Mouse (Mus musculus): ENCODE results near the gene Igsf6. TPM values are rescaled to one million over a fixed set of nuclear protein-coding genes. Genes with fewer than 3 reads are reported as not detected.
"Not testable (repeated sequence)": the region's sequence is repeated elsewhere in the genome, so short reads cannot be mapped to it uniquely, and the experiment has no call there.

The Igsf6 gene
- polyA plus RNA-seq, 1 experiment from 2014 or later = 1.2 TPM

DNA sequence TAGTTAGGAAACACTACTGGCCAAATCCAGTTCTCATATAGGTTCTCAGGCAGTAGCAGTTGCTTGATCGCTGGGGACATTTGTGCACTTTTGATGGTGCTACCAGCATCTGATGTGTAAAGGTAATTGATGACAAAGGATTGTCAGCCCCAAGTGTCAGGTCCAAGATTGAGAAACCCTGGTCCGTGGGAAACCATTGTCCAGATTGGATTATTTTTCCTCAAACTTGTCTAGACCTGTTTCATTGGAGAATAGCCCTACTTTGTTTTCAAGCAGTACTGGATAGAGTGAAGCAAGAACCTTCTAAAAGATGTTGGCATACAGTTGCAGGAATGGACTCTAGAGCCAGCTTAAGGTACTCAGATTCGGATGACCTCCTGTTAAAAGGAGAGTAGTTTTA lies 31.4 kb downstream of the Igsf6 start:
- H3K9me3 ChIP-seq (ENCODE audit: control insufficient read depth, low read length) = no peaks in the 10 kb centered on the region
- H3K4me2 ChIP-seq (replicated peaks; ENCODE audit: low read depth, low read length) = no peak overlapping the region
- no peak for ATAC-seq (ENCODE audit: low FRiP score)
- no peaks in the 10 kb centered on the region for H3K4me1 ChIP-seq (replicated peaks; ENCODE audit: control insufficient read depth, insufficient read depth, low read length)
- no peak overlapping the region for H3K27ac ChIP-seq (ENCODE audit: low read depth, low read length)
- DNase-seq (ENCODE audit: low spot score) = no peak
- 96% methylated on average over 3 of the region's 3 CpGs for whole genome bisulfite sequencing
- H3K36me3 ChIP-seq (ENCODE audit: control insufficient read depth, insufficient read depth, low read length) = no peaks in the 10 kb centered on the region
- H3K27me3 ChIP-seq (ENCODE audit: control insufficient read depth, insufficient read depth, low read length) = no peaks in the 10 kb centered on the region
- H3K4me3 ChIP-seq (ENCODE audit: low read depth, low read length) = no peak overlapping the region
- no peak overlapping the region for H3K9ac ChIP-seq (ENCODE audit: low read depth, low read length)

DNA sequence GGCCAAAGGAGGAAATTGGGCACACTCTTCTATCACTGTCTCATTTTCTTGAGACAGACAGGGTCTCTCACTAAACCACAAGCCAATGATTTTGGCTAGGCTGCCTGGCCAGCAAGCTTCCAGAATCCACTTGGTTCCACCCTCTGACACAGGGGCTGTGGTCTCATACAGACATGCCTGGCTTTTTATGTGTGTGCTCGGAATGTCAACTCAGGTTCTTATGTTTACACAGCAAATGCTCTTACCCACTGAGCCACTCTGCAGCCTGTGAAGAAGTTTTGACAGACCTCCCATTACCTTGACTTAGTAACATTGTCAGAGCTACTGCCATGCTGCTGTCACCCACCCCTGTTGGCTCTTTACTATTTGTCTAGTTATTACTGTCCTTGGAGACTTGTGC lies 32.4 kb downstream of the Igsf6 start:
- whole genome bisulfite sequencing = 75% methylated on average over 1 of the region's 1 CpGs
- Histone ChIP-seq H3K4me1 (replicated peaks; ENCODE audit: control insufficient read depth, insufficient read depth, low read length) (no peaks in the 10 kb centered on the region), H3K4me2 (replicated peaks; ENCODE audit: low read depth, low read length) (no peak overlapping the region), H3K36me3 (ENCODE audit: control insufficient read depth, insufficient read depth, low read length) (no peaks in the 10 kb centered on the region), H3K9ac (ENCODE audit: low read depth, low read length) (no peak overlapping the region), H3K4me3 (ENCODE audit: low read depth, low read length) (no peak overlapping the region), H3K27me3 (ENCODE audit: control insufficient read depth, insufficient read depth, low read length) (no peaks in the 10 kb centered on the region), H3K27ac (ENCODE audit: low read depth, low read length) (no peak overlapping the region), H3K9me3 (ENCODE audit: control insufficient read depth, low read length) (no peaks in the 10 kb centered on the region)
- no peak for DNase-seq (ENCODE audit: low spot score)
- ATAC-seq (ENCODE audit: low FRiP score) = no peak

DNA sequence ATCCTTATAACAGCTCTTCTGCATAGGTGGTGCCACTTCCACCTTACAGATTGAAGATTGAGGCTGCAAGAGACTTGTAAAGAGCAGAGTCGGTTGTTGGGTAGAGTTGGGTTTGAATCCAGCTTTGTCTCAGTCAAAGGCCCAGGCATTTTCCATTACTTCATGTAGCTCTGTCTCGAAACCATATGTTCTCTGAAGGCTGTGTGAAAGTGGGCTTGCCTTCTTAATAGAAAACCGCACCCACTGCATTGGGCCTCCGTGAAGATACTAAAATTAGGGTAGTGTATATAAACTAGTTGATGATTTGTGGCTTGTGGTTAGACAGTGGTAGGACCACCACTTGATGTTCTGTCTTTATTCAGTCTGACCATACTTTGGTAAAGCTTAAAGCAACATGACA lies 33.8 kb downstream of the Igsf6 start:
- no peaks in the 10 kb centered on the region for H3K9me3 ChIP-seq (ENCODE audit: control insufficient read depth, low read length)
- 0 out of 2 replicates have a peak, but pooled peaks cover 2% of the 10 kb centered on the region for H3K4me1 ChIP-seq (replicated peaks; ENCODE audit: control insufficient read depth, insufficient read depth, low read length)
- H3K27ac ChIP-seq (ENCODE audit: low read depth, low read length) = no peak overlapping the region
- 96% methylated on average over 4 of the region's 4 CpGs for WGBS
- no peak overlapping the region for H3K9ac ChIP-seq (ENCODE audit: low read depth, low read length)
- H3K36me3 ChIP-seq (ENCODE audit: control insufficient read depth, insufficient read depth, low read length) = no peaks in the 10 kb centered on the region
- no peak overlapping the region for H3K4me3 ChIP-seq (ENCODE audit: low read depth, low read length)
- H3K4me2 ChIP-seq (replicated peaks; ENCODE audit: low read depth, low read length) = no peak overlapping the region
- H3K27me3 ChIP-seq (ENCODE audit: control insufficient read depth, insufficient read depth, low read length) = no peaks in the 10 kb centered on the region
- ATAC-seq (ENCODE audit: low FRiP score) (no peak), DNase-seq (ENCODE audit: low spot score) (no peak)

DNA sequence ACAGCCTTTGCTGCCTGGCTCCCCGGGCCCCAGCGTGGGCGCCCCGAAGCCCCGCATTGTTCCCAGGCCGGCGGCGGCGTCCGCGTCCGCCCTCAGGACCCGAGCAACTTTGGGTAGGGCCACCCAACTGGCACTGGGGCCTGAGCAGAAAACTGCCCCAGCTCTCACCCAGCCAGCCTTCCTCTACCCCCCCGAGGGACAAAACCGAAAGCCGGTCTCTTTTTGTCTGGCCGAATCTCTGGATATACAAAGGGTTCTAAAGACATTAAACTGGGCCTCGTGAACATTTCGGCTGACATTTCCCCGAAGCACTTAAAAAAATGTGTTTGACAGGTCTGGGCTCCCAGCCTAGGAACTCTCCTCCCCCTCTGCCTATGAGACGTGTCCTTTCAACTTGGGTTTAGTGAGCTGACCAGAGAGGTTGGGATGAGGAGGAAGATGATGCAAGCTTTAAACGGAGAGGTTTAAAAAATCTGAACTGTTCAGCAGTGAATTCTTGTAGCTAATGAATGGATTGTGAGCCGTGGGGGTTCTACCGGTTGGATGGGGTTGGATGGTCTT lies 39.1 kb downstream of the Igsf6 start:
- WGBS = under 1% methylated on average over 24 of the region's 24 CpGs
- Histone ChIP-seq H3K4me3 (ENCODE audit: low read depth, low read length) (peak overlapping the region; percentile 96), H3K9me3 (ENCODE audit: control insufficient read depth, low read length) (no peaks in the 10 kb centered on the region), H3K27me3 (ENCODE audit: control insufficient read depth, insufficient read depth, low read length) (no peaks in the 10 kb centered on the region), H3K9ac (ENCODE audit: low read depth, low read length) (peak overlapping the region; percentile 99), H3K36me3 (ENCODE audit: control insufficient read depth, insufficient read depth, low read length) (no peaks in the 10 kb centered on the region), H3K4me1 (replicated peaks; ENCODE audit: control insufficient read depth, insufficient read depth, low read length) (0 out of 2 replicates have a peak, but pooled peaks cover 2% of the 10 kb centered on the region), H3K27ac (ENCODE audit: low read depth, low read length) (peak overlapping the region; percentile 99), H3K4me2 (replicated peaks; ENCODE audit: low read depth, low read length) (peak overlapping the region; percentile 51)
- ATAC-seq (ENCODE audit: low FRiP score) = peak; percentile 53
- no peak for DNase-seq (ENCODE audit: low spot score)

DNA sequence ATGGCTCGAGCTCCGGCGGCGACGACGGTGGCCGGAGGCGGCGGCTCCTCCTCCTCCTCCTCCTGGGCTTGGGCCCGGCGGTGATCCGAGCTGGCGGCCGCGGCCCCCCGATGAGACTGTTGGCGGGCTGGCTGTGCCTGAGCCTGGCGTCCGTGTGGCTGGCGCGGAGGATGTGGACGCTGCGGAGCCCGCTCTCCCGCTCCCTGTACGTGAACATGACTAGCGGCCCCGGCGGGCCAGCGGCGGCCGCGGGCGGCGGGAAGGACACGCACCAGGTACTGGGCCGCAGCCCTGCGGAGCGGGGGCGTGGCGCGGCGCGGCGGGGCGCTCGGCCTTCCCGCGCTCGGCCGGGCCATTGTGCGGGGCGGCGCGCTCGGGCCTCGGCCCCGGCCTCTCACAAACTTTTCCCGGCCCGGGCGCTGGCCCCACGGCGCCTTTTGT lies 39.7 kb downstream of the Igsf6 start:
- Histone ChIP-seq H3K9me3 (ENCODE audit: control insufficient read depth, low read length) (no peaks in the 10 kb centered on the region), H3K4me2 (replicated peaks; ENCODE audit: low read depth, low read length) (peak overlapping the region; percentile 51), H3K4me3 (ENCODE audit: low read depth, low read length) (peak overlapping the region; percentile 96), H3K36me3 (ENCODE audit: control insufficient read depth, insufficient read depth, low read length) (no peaks in the 10 kb centered on the region), H3K9ac (ENCODE audit: low read depth, low read length) (peak overlapping the region; percentile 99), H3K27me3 (ENCODE audit: control insufficient read depth, insufficient read depth, low read length) (no peaks in the 10 kb centered on the region), H3K27ac (ENCODE audit: low read depth, low read length) (peak overlapping the region; percentile 99), H3K4me1 (replicated peaks; ENCODE audit: control insufficient read depth, insufficient read depth, low read length) (0 out of 2 replicates have a peak, but pooled peaks cover 2% of the 10 kb centered on the region)
- DNase-seq (ENCODE audit: low spot score) = peak; percentile 80
- WGBS = 0% methylated on average over 38 of the region's 63 CpGs
- peak; percentile 85 for ATAC-seq (ENCODE audit: low FRiP score)

DNA sequence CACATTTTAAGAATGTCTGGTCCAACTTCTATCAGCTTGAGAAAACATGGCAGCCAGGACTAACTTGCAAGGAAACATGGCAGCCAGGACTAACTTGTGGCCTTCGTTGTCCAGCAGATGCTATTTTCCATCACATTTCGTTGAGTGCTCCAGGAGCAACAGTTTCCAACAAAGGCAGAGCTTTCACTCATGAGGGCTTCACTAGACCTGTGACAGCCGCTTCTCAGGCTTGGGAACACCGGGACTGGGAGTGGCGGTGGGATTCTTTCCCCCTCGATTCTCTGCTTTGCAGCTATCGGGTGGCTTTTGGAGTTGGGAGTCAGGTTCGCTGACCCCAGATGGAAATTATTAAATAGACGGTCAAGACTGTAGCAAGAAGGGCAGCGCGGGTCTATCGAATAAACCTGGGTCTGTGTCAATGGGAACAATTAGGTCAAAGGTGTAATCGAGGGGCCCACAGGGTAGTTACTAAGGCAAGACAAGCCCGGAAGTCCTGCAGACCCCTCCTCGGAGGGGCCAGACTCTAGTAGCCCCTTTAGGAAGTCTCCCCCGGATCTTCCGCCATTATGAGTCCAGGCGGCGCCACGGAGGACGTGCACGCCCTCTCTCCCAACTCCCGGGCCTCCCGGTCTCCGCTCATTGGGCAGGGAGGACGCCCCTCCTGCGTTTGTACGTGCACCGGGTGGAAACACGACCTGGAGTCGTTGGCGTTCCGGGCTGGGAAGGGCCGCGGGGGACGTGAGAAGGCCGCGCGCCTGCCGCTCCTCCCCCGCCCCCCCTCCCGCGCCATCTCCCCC lies 40.3 kb downstream of the Igsf6 start, which contains the start of gene Mettl9:
Gene Mettl9, plus strand, starts transcription at position 590 of the 797 bp plus-strand sequence.
- WGBS = 2% methylated on average over 40 of the region's 43 CpGs
- H3K27ac ChIP-seq (ENCODE audit: low read depth, low read length) = peak within 1 kb of the TSS; percentile 99
- ATAC-seq (ENCODE audit: low FRiP score) (peak; percentile 97), DNase-seq (ENCODE audit: low spot score) (peak; percentile 97)
- H3K4me3 ChIP-seq (ENCODE audit: low read depth, low read length) = peak within 1 kb of the TSS; percentile 96
- peak within 1 kb of the TSS; percentile 99 for H3K9ac ChIP-seq (ENCODE audit: low read depth, low read length)
- H3K4me1 ChIP-seq (replicated peaks; ENCODE audit: control insufficient read depth, insufficient read depth, low read length) = 0 out of 2 replicates have a peak, but pooled peaks cover 2% of the 10 kb centered on the region
- H3K4me2 ChIP-seq (replicated peaks; ENCODE audit: low read depth, low read length) = peak within 1 kb of the TSS; percentile 61
- no peaks in the 10 kb centered on the region for H3K9me3 ChIP-seq (ENCODE audit: control insufficient read depth, low read length)
- H3K27me3 ChIP-seq (ENCODE audit: control insufficient read depth, insufficient read depth, low read length) = no peaks in the 10 kb centered on the region
- no peaks in the 10 kb centered on the region for H3K36me3 ChIP-seq (ENCODE audit: control insufficient read depth, insufficient read depth, low read length)

DNA sequence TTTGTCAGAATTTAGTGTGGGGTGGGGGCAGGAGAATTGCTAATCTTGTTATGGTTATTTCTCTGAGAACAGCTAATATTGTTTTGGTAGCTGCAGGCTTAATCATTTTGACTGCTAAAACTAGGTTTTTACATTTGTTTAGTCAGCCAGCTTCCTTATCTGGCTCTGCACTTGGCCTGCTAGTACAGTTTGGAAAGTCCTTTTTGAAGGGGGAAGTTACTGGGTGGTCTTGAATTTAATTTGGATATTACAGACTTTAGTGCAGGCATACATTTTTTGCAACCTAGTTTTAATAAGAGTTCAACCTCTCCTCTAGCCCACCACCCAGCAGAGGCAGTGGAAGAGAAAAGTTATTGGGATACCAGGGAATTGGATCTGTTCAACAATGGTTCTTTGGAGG lies 44.4 kb downstream of the Igsf6 start:
- H3K36me3 ChIP-seq (ENCODE audit: control insufficient read depth, insufficient read depth, low read length); H3K9me3 ChIP-seq (ENCODE audit: control insufficient read depth, low read length); H3K4me1 ChIP-seq (replicated peaks; ENCODE audit: control insufficient read depth, insufficient read depth, low read length); ATAC-seq (ENCODE audit: low FRiP score); H3K27me3 ChIP-seq (ENCODE audit: control insufficient read depth, insufficient read depth, low read length); H3K4me3 ChIP-seq (ENCODE audit: low read depth, low read length); H3K4me2 ChIP-seq (replicated peaks; ENCODE audit: low read depth, low read length); H3K9ac ChIP-seq (ENCODE audit: low read depth, low read length); H3K27ac ChIP-seq (ENCODE audit: low read depth, low read length); DNase-seq (ENCODE audit: low spot score): not testable (repeated sequence)

DNA sequence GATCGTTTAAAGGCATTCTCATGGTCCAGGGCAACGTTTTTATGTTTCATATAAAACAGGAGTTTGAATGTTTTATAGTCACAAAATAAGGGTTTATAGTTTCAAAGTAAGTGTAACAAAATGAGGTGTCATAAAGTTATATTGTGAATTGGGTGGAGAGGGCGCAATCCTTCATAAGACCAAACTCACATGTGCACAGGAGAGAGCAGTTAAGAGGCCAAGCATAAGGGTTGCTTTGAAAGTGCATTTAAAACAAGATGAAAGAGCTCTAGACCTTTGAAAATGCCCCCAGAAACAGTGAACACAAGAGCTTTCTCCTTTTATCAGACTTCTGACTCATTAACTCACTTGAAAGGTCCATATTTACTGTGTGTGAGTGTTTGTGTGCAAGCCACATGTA lies 48.1 kb downstream of the Igsf6 start:
- ATAC-seq (ENCODE audit: low FRiP score) (no peak), DNase-seq (ENCODE audit: low spot score) (no peak)
- H3K9ac ChIP-seq (ENCODE audit: low read depth, low read length) = no peak overlapping the region
- no peaks in the 10 kb centered on the region for H3K27me3 ChIP-seq (ENCODE audit: control insufficient read depth, insufficient read depth, low read length)
- H3K4me3 ChIP-seq (ENCODE audit: low read depth, low read length) = no peak overlapping the region
- no peaks in the 10 kb centered on the region for H3K4me1 ChIP-seq (replicated peaks; ENCODE audit: control insufficient read depth, insufficient read depth, low read length)
- H3K9me3 ChIP-seq (ENCODE audit: control insufficient read depth, low read length) = no peaks in the 10 kb centered on the region
- no peaks in the 10 kb centered on the region for H3K36me3 ChIP-seq (ENCODE audit: control insufficient read depth, insufficient read depth, low read length)
- H3K27ac ChIP-seq (ENCODE audit: low read depth, low read length) = no peak overlapping the region
- 70% methylated on average over 3 of the region's 3 CpGs for WGBS
- H3K4me2 ChIP-seq (replicated peaks; ENCODE audit: low read depth, low read length) = no peak overlapping the region

Data from hindbrain, embryonic 11.5 days (tissue).